Mouse (Mus musculus): Measurements from ENCODE around the gene 2310061N02Rik. TPM values are rescaled to one million over a fixed set of nuclear protein-coding genes. Genes with fewer than 3 reads are reported as not detected.

The 2310061N02Rik gene
- polyA plus RNA-seq, 1 experiment from 2014 or later, result not detected

- 42% methylated on average over 1 of the region's 1 CpGs for WGBS
- no peaks in the 10 kb centered on the region for H3K9me3 ChIP-seq (ENCODE audit: control insufficient read depth)
- no peaks in the 10 kb centered on the region for H3K27me3 ChIP-seq (replicated peaks; ENCODE audit: control insufficient read depth, insufficient read depth, low read length)
- H3K4me1 ChIP-seq (replicated peaks; ENCODE audit: control insufficient read depth, insufficient read depth, low read length), result 0 out of 2 replicates have a peak, but pooled peaks cover 4% of the 10 kb centered on the region
- no peak for TF ChIP-seq CTCF (IDR thresholded peaks at IDR 0.05; ENCODE audit: low read depth)
- no peak for ATAC-seq
- no peak overlapping the region for H3K9ac ChIP-seq (ENCODE audit: low read depth, low read length)
- H3K4me2 ChIP-seq (replicated peaks; ENCODE audit: low read depth), result no peak overlapping the region
- H3K4me3 ChIP-seq (ENCODE audit: low read depth, low read length), result no peak overlapping the region
- no peaks in the 10 kb centered on the region for H3K36me3 ChIP-seq (ENCODE audit: control insufficient read depth, insufficient read depth)
- no peak overlapping the region for H3K27ac ChIP-seq (ENCODE audit: low read depth, low read length)
Observed at GRCm38 (mm10) chr16:88720031-88720430, 12.3 kb upstream of the 2310061N02Rik start.

GRCm38 (mm10) chr16:88716549-88716948 is 8.8 kb upstream of the 2310061N02Rik start:
- no peaks in the 10 kb centered on the region for H3K27me3 ChIP-seq (replicated peaks; ENCODE audit: control insufficient read depth, insufficient read depth, low read length)
- H3K36me3 ChIP-seq (ENCODE audit: control insufficient read depth, insufficient read depth), result no peaks in the 10 kb centered on the region
- ATAC-seq, result no peak
- TF ChIP-seq CTCF (IDR thresholded peaks at IDR 0.05; ENCODE audit: low read depth), result no peak
- H3K9ac ChIP-seq (ENCODE audit: low read depth, low read length), result no peak overlapping the region
- no peaks in the 10 kb centered on the region for H3K9me3 ChIP-seq (ENCODE audit: control insufficient read depth)
- H3K4me3 ChIP-seq (ENCODE audit: low read depth, low read length), result no peak overlapping the region
- no peak overlapping the region for H3K27ac ChIP-seq (ENCODE audit: low read depth, low read length)
- H3K4me1 ChIP-seq (replicated peaks; ENCODE audit: control insufficient read depth, insufficient read depth, low read length), result no peaks in the 10 kb centered on the region
- no peak overlapping the region for H3K4me2 ChIP-seq (replicated peaks; ENCODE audit: low read depth)

- TF ChIP-seq CTCF (IDR thresholded peaks at IDR 0.05; ENCODE audit: low read depth), result peak; percentile 61
- H3K27ac ChIP-seq (ENCODE audit: low read depth, low read length), result no peak overlapping the region
- H3K27me3 ChIP-seq (replicated peaks; ENCODE audit: control insufficient read depth, insufficient read depth, low read length), result no peaks in the 10 kb centered on the region
- H3K9ac ChIP-seq (ENCODE audit: low read depth, low read length), result no peak overlapping the region
- no peak overlapping the region for H3K4me2 ChIP-seq (replicated peaks; ENCODE audit: low read depth)
- WGBS, result 75% methylated on average over 6 of the region's 6 CpGs
- no peaks in the 10 kb centered on the region for H3K36me3 ChIP-seq (ENCODE audit: control insufficient read depth, insufficient read depth)
- no peaks in the 10 kb centered on the region for H3K4me1 ChIP-seq (replicated peaks; ENCODE audit: control insufficient read depth, insufficient read depth, low read length)
- H3K9me3 ChIP-seq (ENCODE audit: control insufficient read depth), result no peaks in the 10 kb centered on the region
- no peak overlapping the region for H3K4me3 ChIP-seq (ENCODE audit: low read depth, low read length)
- peak; percentile 46; the same call in 1 of the 2 replicates for ATAC-seq
Observed at GRCm38 (mm10) chr16:88711245-88711644, 3.5 kb upstream of the 2310061N02Rik start.

GRCm38 (mm10) chr16:88710757-88711156 is 3.0 kb upstream of the 2310061N02Rik start:
- H3K27ac ChIP-seq (ENCODE audit: low read depth, low read length), result no peak overlapping the region
- no peak overlapping the region for H3K4me3 ChIP-seq (ENCODE audit: low read depth, low read length)
- H3K9me3 ChIP-seq (ENCODE audit: control insufficient read depth), result no peaks in the 10 kb centered on the region
- peak; percentile 99 for ATAC-seq
- H3K4me1 ChIP-seq (replicated peaks; ENCODE audit: control insufficient read depth, insufficient read depth, low read length), result no peaks in the 10 kb centered on the region
- H3K9ac ChIP-seq (ENCODE audit: low read depth, low read length), result no peak overlapping the region
- TF ChIP-seq CTCF (IDR thresholded peaks at IDR 0.05; ENCODE audit: low read depth), result peak; percentile 46; the same call in 1 of the 2 replicates
- WGBS, result 26% methylated on average over 4 of the region's 4 CpGs
- no peaks in the 10 kb centered on the region for H3K27me3 ChIP-seq (replicated peaks; ENCODE audit: control insufficient read depth, insufficient read depth, low read length)
- no peak overlapping the region for H3K4me2 ChIP-seq (replicated peaks; ENCODE audit: low read depth)
- no peaks in the 10 kb centered on the region for H3K36me3 ChIP-seq (ENCODE audit: control insufficient read depth, insufficient read depth)

- no peaks in the 10 kb centered on the region for H3K9me3 ChIP-seq (ENCODE audit: control insufficient read depth)
- no peak for TF ChIP-seq CTCF (IDR thresholded peaks at IDR 0.05; ENCODE audit: low read depth)
- no peak for ATAC-seq
- H3K27ac ChIP-seq (ENCODE audit: low read depth, low read length), result no peak overlapping the region
- H3K27me3 ChIP-seq (replicated peaks; ENCODE audit: control insufficient read depth, insufficient read depth, low read length), result no peaks in the 10 kb centered on the region
- H3K36me3 ChIP-seq (ENCODE audit: control insufficient read depth, insufficient read depth), result no peaks in the 10 kb centered on the region
- no peaks in the 10 kb centered on the region for H3K4me1 ChIP-seq (replicated peaks; ENCODE audit: control insufficient read depth, insufficient read depth, low read length)
- WGBS, result 47% methylated on average over 4 of the region's 4 CpGs
- H3K9ac ChIP-seq (ENCODE audit: low read depth, low read length), result no peak overlapping the region
- H3K4me3 ChIP-seq (ENCODE audit: low read depth, low read length), result no peak overlapping the region
- H3K4me2 ChIP-seq (replicated peaks; ENCODE audit: low read depth), result no peak overlapping the region
Observed at GRCm38 (mm10) chr16:88701072-88701864, 6.5 kb downstream of the 2310061N02Rik start.

- H3K4me1 ChIP-seq (replicated peaks; ENCODE audit: control insufficient read depth, insufficient read depth, low read length), result no peaks in the 10 kb centered on the region
- H3K4me2 ChIP-seq (replicated peaks; ENCODE audit: low read depth), result no peak overlapping the region
- TF ChIP-seq CTCF (IDR thresholded peaks at IDR 0.05; ENCODE audit: low read depth), result no peak
- no peaks in the 10 kb centered on the region for H3K36me3 ChIP-seq (ENCODE audit: control insufficient read depth, insufficient read depth)
- H3K27me3 ChIP-seq (replicated peaks; ENCODE audit: control insufficient read depth, insufficient read depth, low read length), result no peaks in the 10 kb centered on the region
- H3K4me3 ChIP-seq (ENCODE audit: low read depth, low read length), result no peak overlapping the region
- H3K9me3 ChIP-seq (ENCODE audit: control insufficient read depth), result no peaks in the 10 kb centered on the region
- no peak overlapping the region for H3K27ac ChIP-seq (ENCODE audit: low read depth, low read length)
- no peak for ATAC-seq
- 40% methylated on average over 4 of the region's 4 CpGs for WGBS
- no peak overlapping the region for H3K9ac ChIP-seq (ENCODE audit: low read depth, low read length)
Observed at GRCm38 (mm10) chr16:88696256-88696655, 11.5 kb downstream of the 2310061N02Rik start.

Data from intestine, postnatal 0 days (tissue).